Mouse (Mus musculus) midbrain, embryonic 11.5 days (tissue): ENCODE measurements around the gene Serpini1. TPM values are rescaled to one million over a fixed set of nuclear protein-coding genes. Genes with fewer than 3 reads are reported as not detected.
"Not testable (repeated sequence)": the region's sequence is repeated elsewhere in the genome, so short reads cannot be mapped to it uniquely, and the experiment has no call there.

Source experiments
- ATAC-seq: fragments of 200-750 bp; cut with Nextera tagmentation; 2 replicates; pipeline ENCODE4 v1.8.0; 2017; ENCODE audit warnings: moderate TSS enrichment, moderate library complexity; ENCODE audit not compliant: low FRiP score
- DNase-seq: peaks from one replicate; pipeline ENCODE4 v3.0.0; 2015; ENCODE audit warnings: low spot score; ENCODE audit errors: missing footprints
- H3K27ac ChIP-seq: fragments of 300-500 bp; sonication (generic); 2 replicates; pipeline ENCODE4 v1.5.1; 2014; ENCODE audit warnings: low read depth, low read length
- H3K27me3 ChIP-seq: fragments of 300-500 bp; sonication (generic); 2 replicates; pipeline ENCODE4 v1.6.1; 2014; ENCODE audit warnings: mild to moderate bottlenecking, low read length, moderate library complexity, mixed read lengths; ENCODE audit not compliant: control insufficient read depth, insufficient read depth
- H3K36me3 ChIP-seq: fragments of 300-500 bp; sonication (generic); 2 replicates; pipeline ENCODE4 v1.6.1; 2014; ENCODE audit warnings: mild to moderate bottlenecking, low read length, moderate library complexity, mixed read lengths; ENCODE audit not compliant: control insufficient read depth, insufficient read depth
- H3K4me1 ChIP-seq: fragments of 300-500 bp; sonication (generic); 2 replicates; pipeline ENCODE4 v1.6.1; 2014; ENCODE audit warnings: low read length; ENCODE audit not compliant: control insufficient read depth, insufficient read depth
- H3K4me2 ChIP-seq: fragments of 300-500 bp; sonication (generic); 2 replicates; pipeline ENCODE4 v1.6.1; 2014; ENCODE audit warnings: mild to moderate bottlenecking, moderate library complexity
- H3K4me3 ChIP-seq: fragments of 300-500 bp; sonication (generic); 2 replicates; pipeline ENCODE4 v1.5.1; 2014; ENCODE audit warnings: low read depth, low read length
- H3K9ac ChIP-seq: fragments of 300-500 bp; sonication (generic); 2 replicates; pipeline ENCODE4 v1.6.1; 2014; ENCODE audit warnings: low read length
- H3K9me3 ChIP-seq: fragments of 300-500 bp; sonication (generic); 2 replicates; pipeline ENCODE4 v1.6.1; 2016; ENCODE audit warnings: low read length; ENCODE audit not compliant: control insufficient read depth
- WGBS: fragments of 180-500 bp; shearing (Covaris S2); extraction: QIAGEN DNeasy Blood & Tissue Kit; methylation state at CpG from one replicate; pipeline ENCODE4 v1.1.7; 2014; 5-methylcytosine and 5-hydroxymethylcytosine counted together
- polyA plus RNA-seq: library from polyadenylated mRNA; unstranded; fragments of >200 nt; fragmentation: Nextera tagmentation; extraction: Ambion mirVana; gene quantifications from 2 replicates; pipeline ENCODE4 v1.2.1, GENCODE M21; 2014

Serpini1 gene
- polyA plus RNA-seq, 1 experiment from 2014 or later, result 30.2 TPM

- no peak overlapping the region for H3K4me3 ChIP-seq
- H3K27me3 ChIP-seq, result no peaks in the 10 kb centered on the region
- no peaks in the 10 kb centered on the region for H3K4me1 ChIP-seq
- ATAC-seq (no peak), DNase-seq (no peak)
- H3K36me3 ChIP-seq, result no peaks in the 10 kb centered on the region
- no peak overlapping the region for H3K4me2 ChIP-seq
- H3K9me3 ChIP-seq, result no peaks in the 10 kb centered on the region
- 91% methylated on average over 2 of the region's 2 CpGs for WGBS
- no peak overlapping the region for H3K9ac ChIP-seq
- no peak overlapping the region for H3K27ac ChIP-seq
Measured at GRCm38 (mm10) chr3:75624627-75625026, 67.3 kb downstream of the Serpini1 start.

GRCm38 (mm10) chr3:75630988-75631615 is 73.8 kb downstream of the Serpini1 start:
- no peak overlapping the region for H3K4me3 ChIP-seq

GRCm38 (mm10) chr3:75633221-75633620 is 75.9 kb downstream of the Serpini1 start:
- Histone ChIP-seq H3K9ac (no peak overlapping the region), H3K4me1 (no peaks in the 10 kb centered on the region), H3K4me2 (no peak overlapping the region), H3K36me3 (no peaks in the 10 kb centered on the region), H3K9me3 (no peaks in the 10 kb centered on the region), H3K27me3 (no peaks in the 10 kb centered on the region), H3K4me3 (no peak overlapping the region), H3K27ac (no peak overlapping the region)
- WGBS, result 91% methylated on average over 1 of the region's 1 CpGs
- ATAC-seq (peak; percentile 46; the same call in 1 of the 2 replicates), DNase-seq (no peak)

More at GRCm38 (mm10) chr3:75630988-75631615, 73.8 kb downstream of the Serpini1 start:
- Histone ChIP-seq H3K27me3 (no peaks in the 10 kb centered on the region), H3K9ac (no peak overlapping the region), H3K9me3 (no peaks in the 10 kb centered on the region), H3K36me3 (no peaks in the 10 kb centered on the region), H3K4me2 (no peak overlapping the region), H3K4me1 (no peaks in the 10 kb centered on the region), H3K27ac (no peak overlapping the region)
- 83% methylated on average over 4 of the region's 4 CpGs for WGBS
- DNase-seq, result no peak
- ATAC-seq, result no peak

GRCm38 (mm10) chr3:75633635-75634034 is 76.3 kb downstream of the Serpini1 start:
- Histone ChIP-seq H3K4me2 (no peak overlapping the region), H3K27ac (no peak overlapping the region), H3K4me3 (no peak overlapping the region), H3K9ac (no peak overlapping the region), H3K9me3 (no peaks in the 10 kb centered on the region), H3K4me1 (no peaks in the 10 kb centered on the region), H3K27me3 (no peaks in the 10 kb centered on the region), H3K36me3 (no peaks in the 10 kb centered on the region)
- 60% methylated on average over 4 of the region's 4 CpGs for WGBS
- DNase-seq (no peak), ATAC-seq (peak; percentile 54)

GRCm38 (mm10) chr3:75635648-75636047 is 78.3 kb downstream of the Serpini1 start:
- H3K36me3 ChIP-seq, result no peaks in the 10 kb centered on the region
- no peaks in the 10 kb centered on the region for H3K4me1 ChIP-seq
- no peaks in the 10 kb centered on the region for H3K9me3 ChIP-seq
- no peak overlapping the region for H3K9ac ChIP-seq
- H3K27me3 ChIP-seq, result no peaks in the 10 kb centered on the region
- no peak overlapping the region for H3K4me3 ChIP-seq
- no peak overlapping the region for H3K4me2 ChIP-seq
- 93% methylated on average over 1 of the region's 1 CpGs for WGBS
- DNase-seq (no peak), ATAC-seq (no peak)
- H3K27ac ChIP-seq, result no peak overlapping the region

GRCm38 (mm10) chr3:75639546-75639945 is 82.2 kb downstream of the Serpini1 start:
- Histone ChIP-seq H3K27ac (no peak overlapping the region), H3K9ac (no peak overlapping the region), H3K36me3 (no peaks in the 10 kb centered on the region), H3K4me2 (no peak overlapping the region), H3K9me3 (no peaks in the 10 kb centered on the region), H3K27me3 (no peaks in the 10 kb centered on the region), H3K4me1 (no peaks in the 10 kb centered on the region), H3K4me3 (no peak overlapping the region)
- ATAC-seq, result no peak
- WGBS, result 65% methylated on average over 1 of the region's 1 CpGs
- no peak for DNase-seq

- no peak for ATAC-seq
- Histone ChIP-seq H3K4me2 (no peak overlapping the region), H3K27ac (no peak overlapping the region), H3K27me3 (no peaks in the 10 kb centered on the region), H3K4me1 (no peaks in the 10 kb centered on the region), H3K4me3 (no peak overlapping the region), H3K9ac (no peak overlapping the region), H3K36me3 (no peaks in the 10 kb centered on the region), H3K9me3 (no peaks in the 10 kb centered on the region)
- DNase-seq, result no peak
Measured at GRCm38 (mm10) chr3:75647542-75647941, 90.2 kb downstream of the Serpini1 start.

- WGBS, result 84% methylated on average over 1 of the region's 1 CpGs
- no peak overlapping the region for H3K4me3 ChIP-seq
- no peaks in the 10 kb centered on the region for H3K27me3 ChIP-seq
- DNase-seq, result no peak
- H3K36me3 ChIP-seq, result no peaks in the 10 kb centered on the region
- ATAC-seq, result no peak
- H3K27ac ChIP-seq, result no peak overlapping the region
- H3K4me1 ChIP-seq, result no peaks in the 10 kb centered on the region
- H3K9me3 ChIP-seq, result no peaks in the 10 kb centered on the region
- H3K4me2 ChIP-seq, result no peak overlapping the region
- no peak overlapping the region for H3K9ac ChIP-seq
Measured at GRCm38 (mm10) chr3:75648226-75648625, 90.9 kb downstream of the Serpini1 start.

GRCm38 (mm10) chr3:75650416-75651154 is 93.2 kb downstream of the Serpini1 start:
- not testable (repeated sequence) for H3K4me1 ChIP-seq, DNase-seq, ATAC-seq, H3K36me3 ChIP-seq, H3K27ac ChIP-seq, H3K9me3 ChIP-seq, H3K9ac ChIP-seq, H3K27me3 ChIP-seq, H3K4me3 ChIP-seq, H3K4me2 ChIP-seq
- 59% methylated on average over 4 of the region's 4 CpGs for WGBS
